Mouse (Mus musculus) brain, embryonic 18.5 days (tissue): ENCODE data around the gene Cdr2.
"Not testable (repeated sequence)": the region's sequence is repeated elsewhere in the genome, so short reads cannot be mapped to it uniquely, and the experiment has no call there.

Source experiments
- DNase-seq: peaks from one replicate; pipeline ENCODE4 v3.0.0-alpha.2; 2012; ENCODE audit warnings: low read depth, low spot score

Cdr2 gene

DNA sequence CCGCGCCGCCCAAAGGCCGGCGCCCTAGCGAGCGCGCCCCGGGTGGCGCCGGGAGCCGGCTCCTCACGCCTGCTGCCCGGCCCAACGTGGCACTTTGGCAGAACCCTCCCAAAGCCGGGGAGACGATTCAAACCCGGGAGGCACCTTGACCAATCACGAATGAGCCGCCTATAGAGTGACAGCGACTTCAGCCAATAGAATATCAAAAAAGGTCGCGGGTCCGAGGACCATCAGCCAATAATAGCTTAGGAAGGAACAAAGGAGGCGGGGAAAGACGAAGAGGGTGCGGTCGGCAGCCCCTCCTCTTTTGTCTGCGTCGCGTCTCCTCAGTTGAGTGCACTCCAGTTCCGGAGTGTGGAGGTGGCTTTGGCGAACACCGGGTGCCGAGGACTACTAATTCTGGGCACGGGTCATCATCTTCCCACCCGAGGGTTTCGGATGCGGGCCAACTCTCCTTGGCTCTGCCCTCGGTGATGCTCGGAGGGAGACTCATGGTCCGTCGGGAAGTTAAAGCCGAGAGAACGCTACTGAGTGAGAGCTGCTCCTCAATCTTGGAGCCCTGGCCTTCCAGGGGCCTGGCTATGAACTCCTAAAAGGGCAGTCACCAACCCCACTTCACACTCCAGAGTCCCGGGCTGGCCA lies at the start of gene Cdr2, which contains the start of gene Mfsd13b:
Gene Cdr2 (minus strand): TSS at position 113 of the 642 bp plus-strand sequence.
Gene Mfsd13b (plus strand): TSS at position 310 of the 642 bp plus-strand sequence.
- DNase-seq = peak; percentile 94

DNA sequence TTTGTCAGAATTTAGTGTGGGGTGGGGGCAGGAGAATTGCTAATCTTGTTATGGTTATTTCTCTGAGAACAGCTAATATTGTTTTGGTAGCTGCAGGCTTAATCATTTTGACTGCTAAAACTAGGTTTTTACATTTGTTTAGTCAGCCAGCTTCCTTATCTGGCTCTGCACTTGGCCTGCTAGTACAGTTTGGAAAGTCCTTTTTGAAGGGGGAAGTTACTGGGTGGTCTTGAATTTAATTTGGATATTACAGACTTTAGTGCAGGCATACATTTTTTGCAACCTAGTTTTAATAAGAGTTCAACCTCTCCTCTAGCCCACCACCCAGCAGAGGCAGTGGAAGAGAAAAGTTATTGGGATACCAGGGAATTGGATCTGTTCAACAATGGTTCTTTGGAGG lies 47.8 kb upstream of the Cdr2 start:
- DNase-seq = not testable (repeated sequence)

DNA sequence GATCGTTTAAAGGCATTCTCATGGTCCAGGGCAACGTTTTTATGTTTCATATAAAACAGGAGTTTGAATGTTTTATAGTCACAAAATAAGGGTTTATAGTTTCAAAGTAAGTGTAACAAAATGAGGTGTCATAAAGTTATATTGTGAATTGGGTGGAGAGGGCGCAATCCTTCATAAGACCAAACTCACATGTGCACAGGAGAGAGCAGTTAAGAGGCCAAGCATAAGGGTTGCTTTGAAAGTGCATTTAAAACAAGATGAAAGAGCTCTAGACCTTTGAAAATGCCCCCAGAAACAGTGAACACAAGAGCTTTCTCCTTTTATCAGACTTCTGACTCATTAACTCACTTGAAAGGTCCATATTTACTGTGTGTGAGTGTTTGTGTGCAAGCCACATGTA lies 44.2 kb upstream of the Cdr2 start:
- DNase-seq = no peak

DNA sequence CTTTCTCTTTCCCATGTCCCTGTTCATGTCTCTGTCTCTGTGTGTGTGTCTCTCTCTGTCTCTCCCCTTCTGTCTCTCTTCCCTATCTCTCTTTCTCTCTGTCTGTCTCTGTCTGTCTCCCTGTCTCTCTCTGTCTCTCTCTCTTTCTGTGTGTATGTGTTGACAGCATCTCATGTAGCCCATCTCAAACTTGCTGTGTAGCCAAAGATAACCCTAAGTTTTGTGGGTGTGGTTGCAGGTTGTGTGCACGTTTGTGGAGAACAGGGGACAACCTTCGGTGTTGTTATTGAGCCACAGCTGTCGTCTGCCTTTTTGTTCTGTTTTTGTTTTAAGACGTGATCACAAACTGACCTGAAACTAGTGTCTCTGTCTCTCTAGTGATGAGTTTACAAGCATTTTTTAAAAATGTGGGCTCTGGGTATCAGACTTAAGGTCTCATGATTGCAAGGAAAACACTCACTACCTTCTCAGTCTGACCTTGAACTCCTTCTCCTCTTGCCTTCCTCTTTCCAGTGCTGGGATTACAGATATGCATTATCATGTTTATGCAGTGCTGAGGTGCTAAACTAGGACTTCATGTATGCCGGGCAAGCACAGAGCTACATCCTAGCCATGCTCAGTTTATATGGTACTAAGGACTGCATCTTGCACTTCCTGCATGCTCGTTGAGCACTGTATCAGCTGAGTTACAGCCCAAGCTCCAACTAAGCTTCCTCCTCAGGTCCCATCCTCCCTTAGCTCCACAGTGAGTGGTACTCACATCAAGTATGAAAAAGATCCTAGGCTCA lies 43.3 kb upstream of the Cdr2 start:
- no peak for DNase-seq

DNA sequence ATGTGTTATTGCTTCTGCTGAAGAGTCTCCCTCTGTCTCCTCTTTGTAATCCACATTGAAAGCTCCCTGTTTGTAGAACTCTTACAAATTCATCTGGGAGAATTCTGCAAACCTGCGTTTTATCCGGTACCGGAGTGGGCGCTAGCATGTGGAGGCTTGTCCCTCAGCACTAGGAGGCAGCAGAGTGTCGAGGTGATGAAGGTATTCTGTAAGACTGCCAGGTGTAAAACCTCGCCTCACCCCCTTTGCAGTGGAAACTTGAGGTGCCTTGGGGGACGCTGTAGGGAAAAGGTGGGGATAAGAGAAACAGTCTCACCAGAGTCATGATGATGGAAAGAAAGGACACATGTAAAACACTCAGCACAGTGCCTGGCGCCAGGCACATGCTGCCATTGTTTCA lies 38.2 kb upstream of the Cdr2 start:
- no peak for DNase-seq

DNA sequence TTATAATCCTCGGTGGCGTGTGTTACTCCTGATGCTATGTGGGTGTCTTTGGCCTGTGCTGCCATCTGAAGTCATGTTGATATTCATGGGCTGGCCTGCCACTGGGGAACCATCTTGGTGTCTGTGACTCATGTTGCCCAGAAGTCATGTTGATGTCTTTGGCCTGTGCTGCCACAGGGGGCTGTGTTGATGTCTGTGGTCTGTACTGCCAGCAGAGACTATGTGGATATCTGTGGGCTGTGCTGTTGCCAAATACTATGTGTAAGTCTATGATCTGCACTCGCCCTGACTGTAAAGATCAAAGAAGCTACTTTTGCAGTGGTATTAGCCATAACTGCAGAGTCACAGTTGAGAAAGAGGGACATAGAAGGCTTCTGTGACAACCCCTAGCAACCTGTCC lies 36.7 kb upstream of the Cdr2 start:
- no peak for DNase-seq

DNA sequence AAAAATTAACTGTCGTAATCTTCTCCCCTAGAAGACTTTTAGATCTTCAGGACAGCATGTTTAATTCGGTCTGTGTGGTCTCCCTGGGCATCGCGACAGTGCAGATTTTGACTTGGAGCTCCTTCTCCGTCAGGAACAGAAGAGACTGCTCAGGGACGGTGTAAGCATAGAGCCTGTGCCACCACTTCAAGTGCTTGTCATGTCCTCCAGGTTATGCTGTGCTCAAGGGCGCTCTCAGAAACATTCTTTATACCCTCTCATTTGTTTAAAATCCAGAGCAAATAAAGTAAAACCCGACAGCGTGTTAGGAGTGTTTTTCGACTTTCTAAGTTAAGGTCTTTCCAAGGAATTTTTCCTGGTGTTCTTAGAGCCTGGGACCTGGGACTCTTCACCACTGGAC lies 32.4 kb upstream of the Cdr2 start:
- DNase-seq = no peak

DNA sequence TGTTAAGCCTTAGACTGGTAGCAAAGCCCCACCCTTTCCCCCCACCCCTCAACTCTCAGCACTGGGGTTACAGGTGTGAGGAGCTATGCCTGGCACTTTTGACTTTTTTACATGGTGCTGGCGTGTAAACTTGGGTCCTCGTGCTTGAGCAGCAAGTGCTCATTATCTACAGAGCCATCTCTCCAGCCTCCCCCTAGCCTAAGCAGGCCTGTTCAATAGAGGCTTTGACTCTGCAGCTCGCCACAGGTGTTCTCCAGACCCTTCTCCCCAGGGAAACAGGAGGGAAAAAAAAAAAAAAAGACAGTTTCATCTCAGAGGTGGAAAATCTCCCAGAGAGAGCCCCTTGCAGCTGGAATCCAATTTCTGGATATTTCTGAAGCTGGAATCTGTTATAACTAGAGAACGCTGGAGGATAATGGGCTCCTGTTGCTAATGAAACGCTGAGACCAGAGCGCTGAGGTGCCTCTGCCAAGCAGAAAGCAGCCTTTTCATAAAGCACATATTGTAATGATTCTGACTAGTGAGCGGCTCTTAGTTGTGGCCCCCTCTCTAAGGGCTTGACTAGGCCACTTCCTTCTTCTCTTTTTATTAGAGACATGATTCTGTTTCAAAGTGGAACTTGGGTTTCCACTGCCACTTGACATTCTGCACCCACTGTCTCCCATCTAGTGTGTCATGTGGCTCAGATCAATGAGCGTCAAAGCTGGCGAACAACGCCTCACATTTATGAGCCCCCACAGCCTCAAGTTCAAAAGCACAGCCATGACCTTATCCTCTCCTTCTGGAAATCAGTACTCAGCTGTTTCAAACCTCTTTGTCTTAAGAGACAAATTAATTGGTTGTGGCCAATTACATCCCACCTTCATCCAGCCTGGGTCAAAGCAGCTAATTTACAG lies 29.9 kb upstream of the Cdr2 start:
- DNase-seq = no peak

DNA sequence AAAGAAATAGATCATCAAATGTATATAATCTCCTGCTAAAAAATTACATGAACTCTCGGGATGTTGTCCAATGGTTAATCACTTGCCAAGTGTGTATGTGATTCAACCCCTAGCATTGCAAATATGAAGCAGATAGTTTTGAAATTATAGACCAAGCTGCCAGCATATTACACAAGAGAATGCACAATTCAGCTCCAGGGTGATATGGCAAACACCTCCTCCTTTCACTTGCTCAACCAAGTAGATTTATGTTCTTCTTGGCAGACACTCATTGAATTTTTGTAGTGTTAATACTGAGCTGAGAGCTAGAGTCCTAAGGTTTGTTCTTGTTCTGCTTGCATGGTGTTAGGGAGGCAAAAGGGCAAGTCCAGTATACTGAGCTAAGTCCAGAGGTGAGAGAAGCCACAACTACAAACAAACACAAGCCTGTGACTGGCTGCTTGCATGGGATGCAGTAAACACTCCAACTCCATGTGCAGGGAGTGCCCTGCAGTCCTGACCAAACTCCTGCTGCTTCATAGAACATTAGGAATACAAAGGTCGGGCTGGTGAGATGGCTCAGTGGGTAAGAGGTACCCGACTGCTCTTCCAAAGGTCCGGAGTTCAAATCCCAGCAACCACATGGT lies 21.8 kb upstream of the Cdr2 start:
- no peak for DNase-seq

DNA sequence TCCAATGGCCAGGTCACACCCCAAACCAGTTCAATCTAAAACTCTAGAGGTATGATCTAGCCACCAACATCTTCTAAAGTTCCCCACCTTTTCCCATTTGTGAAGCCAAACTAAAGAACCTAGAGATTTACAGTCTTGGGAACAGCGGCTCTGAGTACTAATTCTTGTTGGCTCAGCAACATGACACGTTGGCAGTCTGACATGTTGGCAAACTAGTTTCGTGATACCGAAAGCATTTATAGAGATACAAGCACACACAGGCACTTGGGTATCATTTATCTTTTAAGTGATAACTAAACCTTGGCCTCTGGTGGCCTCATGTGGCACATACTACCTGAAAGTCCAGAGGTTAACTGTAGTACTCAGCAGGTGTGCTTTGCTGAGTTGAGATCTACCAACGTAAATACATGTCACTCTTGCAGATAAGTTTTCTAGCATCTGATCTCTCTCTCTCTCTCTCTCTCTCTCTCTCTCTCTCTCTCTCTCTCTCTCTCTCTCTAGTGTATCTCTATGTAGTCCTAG lies 20.4 kb upstream of the Cdr2 start:
- DNase-seq = no peak

DNA sequence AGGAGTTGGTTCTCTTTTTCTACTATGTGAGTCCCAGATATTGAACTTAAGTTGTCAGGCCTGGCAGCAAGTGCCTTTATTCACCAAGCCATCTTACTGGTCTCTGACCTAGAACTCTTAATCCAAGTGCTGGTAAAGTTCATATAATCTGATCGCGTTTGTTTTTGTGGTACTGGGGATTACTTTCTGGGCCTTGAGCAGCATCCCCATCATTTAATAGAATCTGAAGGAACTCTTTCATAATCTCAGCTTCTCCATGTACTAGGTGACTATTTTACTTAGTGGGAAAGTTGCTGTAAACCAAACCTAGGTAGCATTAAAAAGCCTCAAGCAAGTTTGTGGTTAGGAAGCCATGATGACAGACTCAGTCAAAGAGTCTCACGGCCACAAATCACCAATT lies 19.8 kb upstream of the Cdr2 start:
- no peak for DNase-seq

DNA sequence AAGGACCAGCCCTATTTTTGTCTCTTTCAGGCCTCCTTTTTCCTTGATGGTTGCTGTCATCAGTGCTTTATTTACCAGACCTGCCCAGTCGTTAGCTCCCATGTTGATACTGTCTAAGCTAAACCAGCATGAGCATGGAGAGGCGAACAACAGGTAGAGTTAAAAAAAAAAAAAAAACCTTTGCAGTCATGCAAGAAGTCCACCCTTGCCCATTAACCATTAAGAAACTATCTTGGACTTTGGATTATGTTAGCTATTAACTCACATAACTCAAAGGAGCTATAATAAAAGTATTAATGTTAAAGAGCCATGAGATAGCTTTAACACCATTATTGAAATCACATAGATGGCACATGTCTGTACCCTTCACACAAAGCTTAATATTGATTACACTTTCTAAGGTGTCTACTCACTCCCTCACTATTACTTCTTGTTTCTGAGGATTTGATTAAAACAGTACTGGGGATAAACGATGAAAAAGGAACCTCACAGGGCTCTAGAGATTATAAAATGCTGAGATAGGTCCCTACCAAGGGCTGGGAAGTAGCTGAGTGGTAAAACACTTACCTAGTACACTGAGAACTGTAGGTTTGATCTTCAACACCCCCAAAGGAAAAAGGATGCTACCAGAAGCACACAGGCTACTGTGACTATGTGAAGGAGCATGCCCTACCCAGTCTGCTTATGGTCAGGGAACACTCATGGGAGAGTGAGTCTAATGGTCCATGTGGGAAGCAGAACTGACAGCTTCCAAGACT lies 18.1 kb upstream of the Cdr2 start:
- no peak for DNase-seq

DNA sequence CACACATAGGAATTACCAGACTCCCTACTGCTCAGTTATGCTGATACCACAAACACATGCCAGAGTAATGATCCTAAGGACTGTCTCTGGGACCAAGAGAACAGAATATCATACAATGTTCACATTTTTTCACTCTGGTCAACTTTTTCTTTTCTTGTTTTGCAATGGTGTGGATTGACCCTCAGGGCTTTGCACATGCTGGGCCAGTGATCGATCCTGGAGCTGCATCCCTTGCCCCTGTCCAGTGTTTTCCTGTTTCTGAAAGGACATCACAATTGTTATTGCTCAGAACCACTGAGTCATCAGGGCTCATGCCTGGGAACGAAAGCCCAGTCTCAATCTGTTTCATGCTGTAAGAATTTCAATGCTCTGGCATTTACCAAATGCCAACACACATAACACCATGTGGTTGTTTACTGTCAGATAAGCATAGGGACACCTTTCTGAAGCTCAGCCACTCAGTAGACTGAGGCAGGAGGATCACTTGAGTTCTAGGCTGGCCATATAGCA lies 17.0 kb upstream of the Cdr2 start:
- DNase-seq = no peak

DNA sequence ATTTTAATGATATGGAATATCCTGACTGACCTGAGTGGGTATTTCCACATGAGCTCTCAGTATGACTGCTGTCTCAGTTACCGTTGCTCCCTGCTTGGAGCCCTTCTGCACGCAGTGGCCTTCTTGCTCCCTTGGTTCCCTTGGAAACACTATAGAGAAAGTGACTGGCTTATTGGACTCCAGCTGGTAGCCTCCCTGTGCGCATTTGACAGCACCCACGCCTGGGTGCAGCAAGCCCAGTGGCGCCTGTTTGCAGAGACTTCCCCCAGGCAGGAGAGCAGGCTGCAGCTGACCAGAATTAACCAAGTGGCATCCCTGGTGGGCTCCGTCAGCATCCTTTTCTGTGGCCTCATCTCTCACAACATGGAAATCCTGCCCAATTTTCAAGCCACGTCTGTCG lies 9.1 kb upstream of the Cdr2 start:
- no peak for DNase-seq

DNA sequence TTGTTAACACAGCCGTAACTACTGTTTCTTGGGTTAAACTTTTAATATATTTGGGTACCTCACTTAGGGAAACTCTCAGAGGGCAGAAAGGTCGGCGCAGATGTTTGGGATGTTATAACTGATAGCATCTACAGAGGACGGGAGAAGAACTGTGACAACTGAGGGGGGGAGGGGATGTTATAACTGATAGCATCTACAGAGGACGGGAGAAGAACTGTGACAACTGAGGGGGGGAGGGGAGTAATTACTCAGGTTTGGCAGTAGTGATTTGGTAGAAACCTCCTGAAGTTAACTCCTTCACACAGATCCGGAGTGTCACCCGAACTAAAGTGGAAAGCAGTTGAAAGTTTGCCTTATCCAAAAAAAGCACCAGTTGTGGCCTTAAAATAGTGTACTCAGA lies 856 bp upstream of the Cdr2 start:
- DNase-seq = no peak

DNA sequence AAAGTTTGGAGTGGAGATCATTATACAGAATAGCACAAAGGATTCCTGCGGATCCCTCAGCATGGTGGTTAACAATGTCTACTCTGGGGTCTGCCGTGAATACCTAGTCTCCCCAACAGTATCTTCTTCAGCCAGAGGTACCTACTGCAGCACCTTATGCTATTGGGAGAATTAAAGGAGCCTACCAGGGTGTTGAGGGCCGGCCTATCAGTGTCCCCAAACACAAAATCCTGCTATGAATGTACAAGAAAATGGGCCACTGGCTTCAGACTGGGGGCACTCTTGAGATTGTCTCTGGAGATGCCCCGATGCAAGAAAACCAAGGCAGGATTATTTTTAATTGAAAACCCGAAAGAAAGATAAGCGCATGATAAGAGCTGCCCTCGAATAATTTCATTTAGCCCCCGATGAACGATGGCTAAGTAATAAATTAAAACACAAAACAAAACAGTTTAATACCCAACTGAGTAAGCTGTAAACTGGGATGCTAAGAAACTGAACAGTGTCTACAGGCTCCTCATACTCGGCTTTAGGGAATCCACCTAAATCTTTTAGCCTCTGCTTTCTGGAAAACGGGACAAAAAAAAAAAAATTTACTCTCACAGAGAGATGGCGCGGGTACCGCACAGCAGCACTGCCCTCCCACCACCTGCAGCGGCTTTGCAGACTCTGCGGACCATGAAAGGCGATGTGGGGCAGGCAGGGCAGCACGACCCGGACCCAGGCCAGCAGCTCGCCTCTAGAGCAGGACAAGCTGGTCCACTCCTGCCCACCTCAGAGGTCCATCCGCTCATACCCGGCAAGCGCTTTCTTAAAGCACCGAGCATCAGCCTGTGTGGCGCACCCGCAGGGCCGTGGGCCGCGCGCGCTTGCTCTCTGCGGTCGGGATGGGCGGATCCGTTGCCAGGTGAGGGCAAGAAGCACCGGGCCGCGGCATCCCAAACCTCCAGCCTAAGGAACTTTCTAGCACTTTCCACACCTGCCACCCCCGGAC lies 884 bp downstream of the Cdr2 start:
- no peak for DNase-seq

DNA sequence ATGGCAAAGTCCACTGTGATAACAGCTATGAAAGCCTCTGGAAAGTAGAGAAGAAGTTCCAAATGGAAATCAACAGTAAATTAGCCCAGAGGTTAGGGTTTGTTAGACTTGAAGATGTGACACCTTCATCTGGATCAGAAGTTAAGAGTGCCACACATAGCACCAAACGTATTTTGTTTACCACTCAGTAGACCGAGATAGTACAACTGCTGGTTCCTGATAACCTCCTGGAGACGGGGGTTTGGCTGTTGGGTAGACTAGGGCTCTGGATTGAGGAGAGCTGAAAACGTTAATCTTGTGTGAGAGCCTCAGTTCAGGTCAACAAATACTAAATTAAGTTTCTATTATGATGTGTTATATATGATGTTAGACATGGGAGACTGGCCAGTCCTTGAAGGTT lies 2.1 kb downstream of the Cdr2 start:
- DNase-seq = no peak

DNA sequence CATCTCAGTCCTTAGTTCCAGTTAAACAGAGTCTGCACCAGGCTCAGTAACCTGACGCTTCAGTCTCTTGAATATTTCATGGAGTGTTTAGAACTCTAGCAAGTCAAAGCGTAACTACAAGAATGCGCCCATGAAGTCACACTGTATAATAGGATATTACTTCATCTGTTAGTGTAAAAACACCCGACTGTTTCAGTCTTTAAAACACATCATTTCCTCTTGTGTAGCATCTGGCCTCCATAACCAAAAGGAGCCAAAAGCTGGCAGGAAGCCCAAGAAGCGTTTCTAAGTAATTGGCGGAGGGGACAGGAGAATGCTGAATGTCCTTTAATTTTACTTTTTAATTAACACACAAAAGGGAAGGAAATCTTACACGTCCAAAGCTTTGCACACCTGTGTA lies 5.0 kb downstream of the Cdr2 start:
- DNase-seq = no peak

DNA sequence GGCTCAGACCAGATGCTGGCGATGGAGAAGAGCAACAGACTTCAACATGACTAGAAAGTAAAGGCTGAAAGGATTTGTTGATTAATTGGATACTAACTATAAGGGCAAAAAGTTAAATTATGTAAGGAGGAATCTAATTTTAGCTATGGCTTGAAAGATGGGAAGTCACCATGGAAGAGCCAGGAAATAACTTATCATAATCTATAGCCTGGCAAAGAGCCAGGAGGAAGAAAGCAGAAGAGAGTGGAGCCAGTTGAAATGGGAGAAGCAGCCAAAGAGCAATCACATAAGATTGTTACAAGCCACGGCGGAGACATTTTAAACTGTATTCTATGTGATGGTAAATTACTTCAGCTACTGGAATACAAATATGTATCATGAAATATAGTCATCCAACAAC lies 8.1 kb downstream of the Cdr2 start:
- no peak for DNase-seq
